Mouse (Mus musculus) heart, adult 18-20 months (tissue): ENCODE results near the gene Hoxc8. TPM values are rescaled to one million over a fixed set of nuclear protein-coding genes. Genes with fewer than 3 reads are reported as not detected.

Experiments used
- DNase-seq, 2 experiments: peaks; one replicate each; pipeline ENCODE4 v3.0.0; 2021 to 2022; ENCODE audit warnings: mixed read lengths in 1 of 2
- total RNA-seq, 2 experiments: library from RNA; stranded (reverse); gene quantifications; 2 replicates each; pipeline ENCODE4 v1.2.3; 2021

Gene Hoxc8
- total RNA-seq, 2 experiments from 2014 or later = not detected

GRCm38 (mm10) chr15:103009265-103010111, 19.1 kb downstream of the Hoxc8 start:
- DNase-seq = no peak

GRCm38 (mm10) chr15:103010112-103010846, 19.9 kb downstream of the Hoxc8 start:
- DNase-seq = no peak

GRCm38 (mm10) chr15:103010847-103011555, 20.6 kb downstream of the Hoxc8 start:
- no peak for DNase-seq

GRCm38 (mm10) chr15:103011928-103012486, 21.6 kb downstream of the Hoxc8 start:
- DNase-seq = no peak

GRCm38 (mm10) chr15:103013238-103013984, 23.0 kb downstream of the Hoxc8 start:
- peak in 1 of 2 experiments; percentile 42 for DNase-seq

- no peak for DNase-seq
Measured at GRCm38 (mm10) chr15:103014166-103015008, 24.0 kb downstream of the Hoxc8 start.

GRCm38 (mm10) chr15:103015009-103015399, 24.6 kb downstream of the Hoxc8 start:
- DNase-seq = peak in 1 of 2 experiments; percentile 11

GRCm38 (mm10) chr15:103015406-103016166, 25.2 kb downstream of the Hoxc8 start:
- no peak for DNase-seq

- no peak for DNase-seq
Measured at GRCm38 (mm10) chr15:103018636-103019035, 28.2 kb downstream of the Hoxc8 start, which contains the start of gene Hoxc4. Hoxc4 (plus strand) TSS chr15:103018934.

- DNase-seq = no peak
Measured at GRCm38 (mm10) chr15:103020899-103021418, 30.6 kb downstream of the Hoxc8 start.

- DNase-seq = no peak
Measured at GRCm38 (mm10) chr15:103021544-103021943, 31.1 kb downstream of the Hoxc8 start.

- DNase-seq = no peak
Measured at GRCm38 (mm10) chr15:103024131-103024530, 33.7 kb downstream of the Hoxc8 start.

- peak in 1 of 2 experiments; percentile 6 for DNase-seq
Measured at GRCm38 (mm10) chr15:103027266-103028235, 37.1 kb downstream of the Hoxc8 start.

- DNase-seq = no peak
Measured at GRCm38 (mm10) chr15:103028916-103029512, 38.6 kb downstream of the Hoxc8 start.

GRCm38 (mm10) chr15:103030142-103030541, 39.7 kb downstream of the Hoxc8 start:
- DNase-seq = no peak

GRCm38 (mm10) chr15:103032167-103032566, 41.8 kb downstream of the Hoxc8 start:
- no peak for DNase-seq
